ENCODE assay signal across 9 mouse cellular contexts in the genomic region with DNA sequence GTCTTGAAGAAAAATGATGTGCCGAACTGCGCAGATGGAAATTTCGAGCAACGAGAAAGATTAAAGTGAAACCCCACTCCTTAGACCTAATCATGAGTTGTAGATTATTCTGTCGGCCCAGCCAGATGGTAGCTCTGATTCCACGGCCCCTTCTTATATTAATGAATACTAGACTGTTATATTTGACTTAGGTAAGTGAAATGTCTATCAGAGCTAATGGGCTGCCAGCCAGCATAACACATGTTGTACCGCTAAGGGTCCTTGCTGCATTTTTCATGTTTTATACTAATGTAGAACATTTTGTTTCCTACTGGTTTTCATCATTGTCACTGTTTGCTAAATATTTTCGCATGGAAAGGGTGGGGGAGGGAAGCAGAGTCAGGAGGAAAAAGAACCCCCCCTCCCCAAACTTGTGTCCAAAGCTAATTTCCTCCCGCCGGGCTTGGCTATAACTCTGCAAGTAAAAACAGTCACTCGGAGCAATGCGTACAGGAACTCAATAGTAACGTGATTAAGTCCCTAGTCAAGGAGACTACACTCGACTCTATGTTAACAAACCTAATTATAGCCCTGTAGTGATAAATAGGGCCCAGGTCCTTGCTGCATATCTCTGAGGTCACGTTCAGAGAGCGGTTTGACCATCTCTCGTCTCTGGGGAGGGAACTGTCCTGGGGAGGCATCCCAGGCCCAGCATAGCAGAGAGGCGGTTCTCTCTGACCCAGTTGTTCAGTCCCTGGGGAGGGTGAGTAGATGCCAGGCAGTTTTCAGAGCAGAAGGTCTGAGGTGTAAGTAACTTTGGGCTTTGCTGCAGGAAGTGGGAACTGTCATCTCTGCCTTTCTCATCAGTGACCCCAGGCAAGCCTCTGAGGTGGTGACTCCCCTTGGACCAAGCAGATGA. TPM values are rescaled to one million over a fixed set of nuclear protein-coding genes. Genes with fewer than 3 reads are reported as not detected.
DNase-seq lines count a peak whose midpoint lies in the region; ATAC-seq lines count a peak whose summit lies in the region.
"Had no signal": no experiment of that assay in that cellular context is flagged by ENCODE, and none has a peak within 500 bp of the region (broad histone marks: within the 10 kb centered on the region; RNA-seq: fewer than 3 reads in every experiment).

No protein-coding gene starts in this region.

- ATAC-seq in hindbrain, embryonic 12.5 days (ENCODE audit: low FRiP score) = peak; percentile 75
- ATAC-seq in limb, embryonic 12.5 days (ENCODE audit: insufficient number of reproducible peaks, insufficient read depth, low FRiP score, low TSS enrichment, low read depth) = 0 out of 2 replicates have a peak, but pooled peaks have one; percentile 21
- ATAC-seq in CD4-positive, CD25-positive, alpha-beta regulatory T cell, adult 4 months = no peak

- 35% methylated on average over 18 of the region's 18 CpGs for WGBS in hindbrain, embryonic 12.5 days
- WGBS in limb, embryonic 12.5 days = 6% methylated on average over 18 of the region's 18 CpGs

- H3K4me3 ChIP-seq in hindbrain, embryonic 12.5 days = no peak overlapping the region
- H3K4me3 ChIP-seq in limb, embryonic 12.5 days (replicated peaks) = no peak overlapping the region
- H3K4me3 ChIP-seq: liver, embryonic 15.5 days had no signal

- peak overlapping the region; percentile 86 for H3K27ac ChIP-seq in hindbrain, embryonic 12.5 days
- 0 out of 2 replicates have a peak overlapping the region, but pooled peaks have one; percentile 79 for H3K27ac ChIP-seq in limb, embryonic 12.5 days
- H3K27ac ChIP-seq: liver, embryonic 15.5 days had no signal

- DNase-seq in cerebellum, postnatal 10 days = peak; percentile 21 to 31
- no peak for DNase-seq in cerebellum, adult 9-10 months
- peak; percentile 44 for DNase-seq in embryo, embryonic 9.5 days (ENCODE audit: extremely low spot score)
- DNase-seq in frontal cortex, postnatal 10 days (ENCODE audit: low spot score in 2 of 2) = no peak
- DNase-seq in right cerebral cortex, postnatal 14 days = no peak

- H3K9me3 ChIP-seq in hindbrain, embryonic 12.5 days (replicated peaks) = no peaks in the 10 kb centered on the region
- H3K9me3 ChIP-seq in limb, embryonic 12.5 days = no peaks in the 10 kb centered on the region
- H3K9me3 ChIP-seq: liver, embryonic 15.5 days had no signal

- no peaks in the 10 kb centered on the region for H3K36me3 ChIP-seq in hindbrain, embryonic 12.5 days
- H3K36me3 ChIP-seq in limb, embryonic 12.5 days = no peaks in the 10 kb centered on the region
- H3K36me3 ChIP-seq: liver, embryonic 15.5 days had no signal

- peaks cover 23% of the 10 kb centered on the region for H3K4me1 ChIP-seq in hindbrain, embryonic 12.5 days
- H3K4me1 ChIP-seq in limb, embryonic 12.5 days (replicated peaks) = peaks cover 35% of the 10 kb centered on the region
- H3K4me1 ChIP-seq: liver, embryonic 15.5 days had no signal

- H3K9ac ChIP-seq in hindbrain, embryonic 12.5 days = no peak overlapping the region
- H3K9ac ChIP-seq in limb, embryonic 12.5 days (replicated peaks) = 0 out of 2 replicates have a peak overlapping the region, but pooled peaks have one; percentile 12
- H3K9ac ChIP-seq: liver, embryonic 15.5 days had no signal

- H3K4me2 ChIP-seq in hindbrain, embryonic 12.5 days (replicated peaks) = peak overlapping the region; percentile 41
- H3K4me2 ChIP-seq in limb, embryonic 12.5 days = peak overlapping the region; percentile 52

- H3K27me3 ChIP-seq in hindbrain, embryonic 12.5 days = no peaks in the 10 kb centered on the region
- H3K27me3 ChIP-seq in limb, embryonic 12.5 days = peaks cover 15% of the 10 kb centered on the region; the same call in 1 of the 2 replicates

RNA-seq across cellular contexts. Expression of gene Comtd1, which starts 56.0 kb away (rescaled TPM):
- polyA plus RNA-seq in hindbrain, embryonic 12.5 days (2016; fragmentation: Nextera tagmentation; extraction: Ambion mirVana) = 18.2 and 22.3 TPM in 2 replicates
- polyA plus RNA-seq in limb, embryonic 12.5 days (2016; fragmentation: Nextera tagmentation; extraction: Ambion mirVana) = 22.5 and 24.2 TPM in 2 replicates
- polyA plus RNA-seq in CD4-positive, CD25-positive, alpha-beta regulatory T cell, adult 4 months (2017; shearing (Covaris generic)) = 10 to 100 TPM; 19.0 to 20.4 TPM

Comparison
In these comparisons a context has a peak if more than half of its experiments do, and no peak if none do; other contexts are left out.
1. DNase-seq: peak in cerebellum, postnatal 10 days (2 of 2) and embryo, embryonic 9.5 days (single experiment); none in cerebellum, adult 9-10 months (single experiment), frontal cortex, postnatal 10 days (0 of 2) and right cerebral cortex, postnatal 14 days (single experiment).